Mouse (Mus musculus) MEL (cell line): ENCODE measurements around the gene Tmeff1. TPM values are rescaled to one million over a fixed set of nuclear protein-coding genes. Genes with fewer than 3 reads are reported as not detected.

Experiments used
- DNase-seq: peaks from one replicate; pipeline ENCODE4 v3.0.0; 2011; ENCODE audit warnings: low read depth, low spot score
- H3K27ac ChIP-seq: 2 replicates; pipeline ENCODE4 v1.5.1; 2012; ENCODE audit warnings: low read depth, mild to moderate bottlenecking, control low read depth, low read length, moderate library complexity; ENCODE audit not compliant: control insufficient read depth
- H3K27me3 ChIP-seq, 2 experiments: fragments of 150-350 bp in 1 of 2; sonication (generic) in 1 of 2; 2 replicates each; pipeline ENCODE4 v1.6.1; 2012; ENCODE audit warnings: low read length in 2 of 2, mild to moderate bottlenecking in 2 of 2, improper control_type of control experiment in 1 of 2, moderate library complexity in 1 of 2; ENCODE audit not compliant: insufficient read depth in 2 of 2, control insufficient read depth in 1 of 2
- H3K36me3 ChIP-seq, 2 experiments: 2 replicates each; pipeline ENCODE4 v1.6.1; 2012 to 2014; ENCODE audit warnings: low read length in 2 of 2, improper control_type of control experiment in 1 of 2, inconsistent platforms in 1 of 2, mild to moderate bottlenecking in 1 of 2; ENCODE audit not compliant: insufficient read depth in 2 of 2, control insufficient read depth in 1 of 2
- H3K4me1 ChIP-seq, 2 experiments: fragments of 150-350 bp in 1 of 2; sonication (generic) in 1 of 2; 2 replicates each; pipeline ENCODE4 v1.6.1; 2012; ENCODE audit warnings: low read length in 2 of 2, improper control_type of control experiment in 1 of 2, mild to moderate bottlenecking in 1 of 2; ENCODE audit not compliant: insufficient read depth in 2 of 2, control insufficient read depth in 1 of 2
- H3K4me3 ChIP-seq, 2 experiments: fragments of 150-350 bp in 1 of 2; sonication (generic) in 1 of 2; 2 replicates each; pipeline ENCODE4 v1.5.1; 2012; ENCODE audit warnings: low read depth in 2 of 2, low read length in 2 of 2, mild to moderate bottlenecking in 2 of 2, moderate library complexity in 2 of 2, control low read depth in 1 of 2, improper control_type of control experiment in 1 of 2; ENCODE audit not compliant: control insufficient read depth in 1 of 2, insufficient read depth in 1 of 2
- H3K79me2 ChIP-seq: 2 replicates; pipeline ENCODE4 v1.6.1; 2012; ENCODE audit warnings: mild to moderate bottlenecking, low read length, moderate library complexity; ENCODE audit not compliant: control insufficient read depth, poor library complexity, insufficient read depth
- H3K9ac ChIP-seq: 2 replicates; pipeline ENCODE4 v1.6.1; 2012; ENCODE audit warnings: low read depth, mild to moderate bottlenecking, control low read depth, low read length, moderate library complexity; ENCODE audit not compliant: control insufficient read depth, poor library complexity, severe bottlenecking
- H3K9me3 ChIP-seq: fragments of 150-350 bp; sonication (generic); replicated peaks from 2 replicates; pipeline ENCODE4 v1.6.1; 2012; ENCODE audit warnings: mild to moderate bottlenecking, low read length, improper control_type of control experiment, moderate library complexity; ENCODE audit not compliant: insufficient read depth
- BHLHE40 ChIP-seq: IDR thresholded peaks from 2 replicates; pipeline ENCODE4 v1.6.1; 2012; ENCODE audit warnings: low read depth, mild to moderate bottlenecking, inconsistent platforms, low read length, improper control_type of control experiment, borderline replicate concordance
- CHD1 ChIP-seq: IDR thresholded peaks from 2 replicates; pipeline ENCODE4 v1.6.1; 2012; ENCODE audit warnings: low read depth, mild to moderate bottlenecking, inconsistent platforms, low read length, improper control_type of control experiment
- ETS1 ChIP-seq: IDR thresholded peaks from 2 replicates; pipeline ENCODE4 v1.6.1; 2012; ENCODE audit warnings: low read depth, mild to moderate bottlenecking, inconsistent platforms, low read length, improper control_type of control experiment, moderate library complexity
- JUND ChIP-seq: IDR thresholded peaks from 2 replicates; pipeline ENCODE4 v1.6.1; 2011; ENCODE audit warnings: low read depth, mild to moderate bottlenecking, improper control_type of control experiment, low read length
- KAT2A ChIP-seq: conservative IDR thresholded peaks from 2 replicates; pipeline ENCODE4 v1.6.1; 2012; ENCODE audit warnings: low read depth, low read length, improper control_type of control experiment, inconsistent platforms
- MAX ChIP-seq: IDR thresholded peaks from 2 replicates; pipeline ENCODE4 v1.6.1; 2011; ENCODE audit warnings: low read length, improper control_type of control experiment
- MEF2A ChIP-seq: IDR thresholded peaks from 2 replicates; pipeline ENCODE4 v1.6.1; 2014; ENCODE audit warnings: low read depth, mild to moderate bottlenecking, inconsistent platforms, low read length, improper control_type of control experiment; ENCODE audit not compliant: poor library complexity, insufficient replicate concordance, severe bottlenecking; ENCODE audit errors: extremely low read depth
- MXI1 ChIP-seq: IDR thresholded peaks from 2 replicates; pipeline ENCODE4 v1.6.1; 2011; ENCODE audit warnings: mild to moderate bottlenecking, low read depth, low read length, improper control_type of control experiment
- MYB ChIP-seq: IDR thresholded peaks from 2 replicates; pipeline ENCODE4 v1.6.1; 2011; ENCODE audit warnings: mild to moderate bottlenecking, low read depth, low read length, improper control_type of control experiment
- MYC ChIP-seq: IDR thresholded peaks from 2 replicates; pipeline ENCODE4 v1.6.1; 2011; ENCODE audit warnings: low read depth, mild to moderate bottlenecking, low read length, improper control_type of control experiment, moderate library complexity
- NELFE ChIP-seq: IDR thresholded peaks from 2 replicates; pipeline ENCODE4 v1.6.1; 2011; ENCODE audit warnings: low read depth, low read length, improper control_type of control experiment
- NRF1 ChIP-seq: IDR thresholded peaks from 2 replicates; pipeline ENCODE4 v1.6.1; 2014; ENCODE audit warnings: low read depth, mild to moderate bottlenecking, inconsistent platforms, low read length, improper control_type of control experiment, moderate library complexity; ENCODE audit not compliant: poor library complexity, insufficient read depth, severe bottlenecking
- POLR2AphosphoS2 ChIP-seq: IDR thresholded peaks from 2 replicates; pipeline ENCODE4 v1.6.1; 2011; ENCODE audit warnings: low read length, improper control_type of control experiment
- RAD21 ChIP-seq: IDR thresholded peaks from 2 replicates; pipeline ENCODE4 v1.6.1; 2011; ENCODE audit warnings: mild to moderate bottlenecking, low read depth, low read length, improper control_type of control experiment
- SIN3A ChIP-seq: IDR thresholded peaks from 2 replicates; pipeline ENCODE4 v1.6.1; 2012; ENCODE audit warnings: low read length, improper control_type of control experiment, inconsistent platforms
- TAL1 ChIP-seq: IDR thresholded peaks from 2 replicates; pipeline ENCODE4 v1.6.1; 2012; ENCODE audit warnings: mild to moderate bottlenecking, inconsistent platforms, low read length, moderate library complexity, mixed read lengths
- UBTF ChIP-seq: IDR thresholded peaks from 2 replicates; pipeline ENCODE4 v1.6.1; 2012; ENCODE audit warnings: low read depth, mild to moderate bottlenecking, inconsistent platforms, low read length, improper control_type of control experiment, moderate library complexity, borderline replicate concordance; ENCODE audit not compliant: insufficient read depth
- ZC3H11A ChIP-seq: IDR thresholded peaks from 2 replicates; pipeline ENCODE4 v1.6.1; 2012; ENCODE audit warnings: low read depth, mild to moderate bottlenecking, inconsistent platforms, low read length, improper control_type of control experiment
- ZNF384 ChIP-seq: IDR thresholded peaks from 2 replicates; pipeline ENCODE4 v1.6.1; 2012; ENCODE audit warnings: low read depth, mild to moderate bottlenecking, inconsistent platforms, low read length, improper control_type of control experiment
- polyA plus RNA-seq, 2 experiments: library from polyadenylated mRNA; stranded (reverse) in 1 of 2; unstranded in 1 of 2; fragments of >175 nt in 1 of 2; fragments of >200 nt in 1 of 2; gene quantifications; 2 replicates each; pipeline versions ENCODE4 v1.2.1 to v1.2.4; 2012; ENCODE audit warnings: low replicate concordance in 2 of 2, low read depth in 1 of 2; ENCODE audit not compliant: insufficient read length in 2 of 2, insufficient read depth in 1 of 2, missing spikeins in 1 of 2
- total RNA-seq: library from RNA; depleted of rRNA; stranded (reverse); fragments of 300-350 nt; gene quantifications from 2 replicates; pipeline ENCODE4 v1.2.3, GENCODE M21; 2012

Tmeff1 gene
- total and polyA plus RNA-seq, 3 experiments = not detected

DNA sequence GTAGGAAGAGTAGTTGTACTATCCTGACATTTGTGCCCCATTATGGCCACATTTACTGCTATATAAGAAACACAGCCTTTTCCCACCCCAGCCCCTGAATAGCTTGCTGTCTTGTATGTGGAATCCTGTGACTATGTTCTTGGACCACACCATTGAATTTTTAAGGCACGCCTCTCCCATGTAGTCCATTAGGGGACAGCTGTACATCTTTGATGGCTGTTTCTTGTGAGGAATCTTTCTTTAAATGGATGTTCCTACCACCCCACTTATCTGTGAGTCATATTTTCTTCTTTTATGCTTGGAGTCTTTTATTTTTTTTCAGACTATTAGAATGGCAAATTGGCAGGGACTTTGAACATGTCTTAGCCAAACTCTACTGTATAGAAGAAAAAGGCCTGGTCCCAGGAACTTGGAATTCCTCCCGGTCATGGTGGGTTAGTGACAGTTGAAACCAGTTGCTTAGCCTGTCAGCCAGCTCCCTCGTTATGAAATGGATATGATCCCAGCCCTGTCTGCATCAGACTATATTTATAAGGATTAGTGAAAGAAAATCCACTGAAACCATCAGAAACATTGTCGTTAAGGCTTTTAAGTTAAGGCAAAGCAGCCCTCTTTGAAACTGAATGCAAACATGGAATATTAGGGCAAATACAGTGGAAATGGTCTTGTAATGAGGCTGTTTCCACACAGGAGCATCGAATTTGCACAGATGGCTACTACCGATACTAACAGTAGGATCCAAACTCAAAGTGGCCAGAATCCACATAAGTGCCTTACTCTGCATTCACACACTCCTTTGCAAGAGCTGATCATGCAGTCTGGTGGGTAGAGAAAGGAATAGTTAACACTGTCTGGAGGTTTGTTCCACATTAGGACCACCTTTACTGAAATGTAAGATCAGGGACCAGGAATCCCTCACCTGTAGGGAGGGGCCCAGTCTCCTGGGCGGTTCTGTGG lies 75.9 kb downstream of the Tmeff1 start:
- Histone ChIP-seq H3K4me3 (no peak overlapping the region), H3K36me3 (no peaks in the 10 kb centered on the region), H3K27ac (no peak overlapping the region), H3K79me2 (no peaks in the 10 kb centered on the region), H3K27me3 (no peaks in the 10 kb centered on the region), H3K9me3 (no peaks in the 10 kb centered on the region), H3K4me1 (no peaks in the 10 kb centered on the region), H3K9ac (no peak overlapping the region)
- no peak for TF ChIP-seq MAX
- no peak for TF ChIP-seq RAD21
- no peak for TF ChIP-seq MEF2A
- TF ChIP-seq NRF1 = no peak
- no peak for TF ChIP-seq ETS1
- no peak for TF ChIP-seq TAL1
- TF ChIP-seq KAT2A = no peak
- no peak for TF ChIP-seq ZNF384
- TF ChIP-seq UBTF = no peak
- no peak for TF ChIP-seq BHLHE40
- no peak for TF ChIP-seq CHD1
- no peak for DNase-seq

DNA sequence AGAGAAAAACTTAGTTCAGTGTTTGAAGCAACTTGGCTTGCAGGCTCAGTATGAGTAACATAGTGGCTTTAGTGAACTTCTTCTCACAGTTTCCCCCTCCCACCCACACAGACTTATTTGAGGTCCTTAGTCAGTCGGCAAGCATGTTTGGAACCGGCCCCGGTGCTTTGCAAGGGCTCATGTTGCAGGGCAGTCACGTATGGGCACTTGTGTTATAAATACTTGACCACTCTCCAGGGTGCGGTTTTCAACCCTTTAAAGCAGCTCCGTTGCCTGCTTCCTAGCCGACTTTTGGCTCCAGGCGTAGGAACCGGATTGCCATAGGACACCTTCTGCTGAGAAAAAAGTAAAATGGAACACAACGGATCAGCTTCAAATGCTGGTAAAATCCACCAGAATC lies 78.3 kb downstream of the Tmeff1 start, which contains the start of gene Cavin4:
Cavin4 (plus strand) TSS at position 244 of the 400 bp plus-strand sequence.
- no peak within 1 kb of the TSS for H3K9ac ChIP-seq
- no peak within 1 kb of the TSS for H3K4me3 ChIP-seq
- no peaks in the 10 kb centered on the region for H3K79me2 ChIP-seq
- no peak within 1 kb of the TSS for H3K27ac ChIP-seq
- TF ChIP-seq NELFE (no peak), ZC3H11A (no peak), POLR2AphosphoS2 (no peak), RAD21 (no peak), CHD1 (no peak), BHLHE40 (no peak), MYC (no peak), JUND (no peak), MYB (no peak), SIN3A (no peak), MXI1 (no peak), ZNF384 (no peak)
- TF ChIP-seq, all 39 proteins: peak for 0
- Histone ChIP-seq H3K36me3 (no peaks in the 10 kb centered on the region), H3K27me3 (no peaks in the 10 kb centered on the region), H3K4me1 (no peaks in the 10 kb centered on the region), H3K9me3 (no peaks in the 10 kb centered on the region)
- DNase-seq = no peak
